Mouse (Mus musculus): Measurements from ENCODE around the gene Cradd. TPM values are rescaled to one million over a fixed set of nuclear protein-coding genes. Genes with fewer than 3 reads are reported as not detected.

The Cradd gene
- polyA plus RNA-seq, 1 experiment from 2014 or later = 12.2 TPM

DNA sequence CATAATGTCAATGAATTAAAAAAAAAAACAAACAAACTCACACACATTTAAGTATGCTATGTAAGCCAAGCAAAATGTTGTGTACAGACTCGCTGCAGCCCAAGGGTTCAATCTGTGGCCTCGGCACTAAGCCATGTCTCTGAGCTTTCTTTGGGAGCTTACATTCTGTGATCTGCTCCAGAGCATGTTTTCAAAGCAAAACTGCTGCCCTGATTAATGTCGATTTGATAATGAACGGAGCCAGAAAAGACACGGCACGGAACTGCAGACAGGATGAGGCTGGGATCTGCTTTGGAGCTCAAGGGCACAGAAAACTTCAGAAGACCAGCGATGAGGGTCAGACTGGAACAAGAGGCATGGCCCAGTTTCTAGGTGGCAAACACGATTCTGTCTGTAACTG, 126.6 kb downstream of the Cradd start:
- peaks cover 23% of the 10 kb centered on the region for H3K4me1 ChIP-seq (replicated peaks)
- H3K4me2 ChIP-seq = no peak overlapping the region
- H3K27ac ChIP-seq = no peak overlapping the region
- no peak overlapping the region for H3K4me3 ChIP-seq (replicated peaks)
- no peak overlapping the region for H3K9ac ChIP-seq (replicated peaks)
- no peaks in the 10 kb centered on the region for H3K36me3 ChIP-seq
- WGBS = 85% methylated on average over 8 of the region's 8 CpGs
- ATAC-seq (ENCODE audit: insufficient number of reproducible peaks, insufficient read depth, low FRiP score, low TSS enrichment, low read depth) = no peak
- H3K27me3 ChIP-seq = peaks cover 7% of the 10 kb centered on the region; the same call in 1 of the 2 replicates
- H3K9me3 ChIP-seq = no peaks in the 10 kb centered on the region

DNA sequence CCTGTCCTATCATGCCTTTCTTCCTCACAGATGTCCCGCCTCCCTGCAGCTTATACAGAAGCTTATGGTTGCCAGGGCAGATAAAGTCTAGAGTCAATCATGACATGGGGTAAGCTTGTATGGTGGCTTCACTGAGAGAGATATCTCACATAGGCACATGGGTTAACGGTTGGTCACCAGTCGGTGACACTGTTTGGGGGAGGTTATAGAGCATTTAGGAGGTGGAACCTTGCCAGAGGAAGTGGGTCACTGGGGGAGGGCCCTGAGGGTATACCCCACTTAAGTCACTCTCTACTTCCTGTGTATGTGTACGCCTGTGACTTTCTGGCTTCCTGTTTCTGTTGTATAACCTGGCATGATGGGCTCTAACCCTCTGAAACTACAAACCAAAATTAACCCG, 128.2 kb downstream of the Cradd start:
- peaks cover 30% of the 10 kb centered on the region for H3K4me1 ChIP-seq (replicated peaks)
- no peak overlapping the region for H3K9ac ChIP-seq (replicated peaks)
- H3K9me3 ChIP-seq = no peaks in the 10 kb centered on the region
- ATAC-seq (ENCODE audit: insufficient number of reproducible peaks, insufficient read depth, low FRiP score, low TSS enrichment, low read depth) = no peak
- no peaks in the 10 kb centered on the region for H3K36me3 ChIP-seq
- WGBS = 85% methylated on average over 5 of the region's 5 CpGs
- H3K4me2 ChIP-seq = no peak overlapping the region
- H3K27me3 ChIP-seq = peaks cover 7% of the 10 kb centered on the region; the same call in 1 of the 2 replicates
- H3K27ac ChIP-seq = no peak overlapping the region
- H3K4me3 ChIP-seq (replicated peaks) = no peak overlapping the region

DNA sequence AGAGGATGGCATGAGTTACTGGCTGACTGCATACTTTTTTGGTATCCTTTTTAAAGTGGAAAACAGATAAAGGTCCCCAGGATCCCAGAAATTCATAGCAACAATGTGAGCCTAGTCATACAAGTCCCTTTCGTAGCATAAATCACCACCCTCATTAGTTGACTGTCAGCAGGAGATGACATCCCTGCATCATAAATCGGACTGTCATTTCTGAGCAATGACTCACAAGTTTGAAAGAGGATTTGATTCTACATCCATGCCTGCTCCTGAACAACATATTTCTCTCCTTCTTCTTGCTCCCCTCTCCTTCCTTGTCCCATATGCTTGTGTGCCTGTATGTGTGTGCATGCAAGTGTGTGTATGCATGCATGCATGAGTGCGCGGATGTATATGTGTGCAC, 129.2 kb downstream of the Cradd start:
- Histone ChIP-seq H3K27me3 (peaks cover 4% of the 10 kb centered on the region; the same call in 1 of the 2 replicates), H3K4me3 (replicated peaks) (no peak overlapping the region), H3K9me3 (no peaks in the 10 kb centered on the region), H3K9ac (replicated peaks) (no peak overlapping the region), H3K27ac (no peak overlapping the region), H3K4me1 (replicated peaks) (peaks cover 26% of the 10 kb centered on the region), H3K36me3 (no peaks in the 10 kb centered on the region), H3K4me2 (no peak overlapping the region)
- 92% methylated on average over 4 of the region's 4 CpGs for WGBS
- ATAC-seq (ENCODE audit: insufficient number of reproducible peaks, insufficient read depth, low FRiP score, low TSS enrichment, low read depth) = no peak

DNA sequence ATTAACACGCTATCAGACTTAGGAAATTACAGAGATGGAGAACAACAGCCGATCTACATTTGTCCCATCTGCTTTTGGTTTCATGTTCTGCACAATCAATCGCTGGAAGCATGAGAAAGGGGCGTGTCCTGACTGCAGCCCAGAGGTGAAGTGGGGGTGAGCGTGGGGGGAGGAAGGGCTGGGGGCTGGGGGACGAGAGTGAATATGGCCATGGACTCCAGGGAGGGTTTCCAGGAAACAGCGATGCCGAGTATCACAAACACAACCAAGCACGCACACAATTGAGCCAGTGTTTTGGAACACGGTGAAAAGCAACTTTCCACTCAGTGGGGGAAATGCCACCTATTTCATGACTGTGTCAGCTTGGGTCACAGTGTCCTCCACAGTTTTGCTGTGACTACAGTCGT, 130.1 kb downstream of the Cradd start:
- Histone ChIP-seq H3K4me2 (peak overlapping the region; percentile 42), H3K9me3 (peaks cover 3% of the 10 kb centered on the region; the same call in 1 of the 2 replicates), H3K27me3 (no peaks in the 10 kb centered on the region), H3K36me3 (peaks cover under 1% of the 10 kb centered on the region; the same call in 1 of the 2 replicates), H3K27ac (no peak overlapping the region), H3K4me1 (replicated peaks) (peaks cover 24% of the 10 kb centered on the region), H3K4me3 (replicated peaks) (no peak overlapping the region), H3K9ac (replicated peaks) (no peak overlapping the region)
- WGBS = 37% methylated on average over 11 of the region's 11 CpGs
- 0 out of 2 replicates have a peak, but pooled peaks have one; percentile 31 for ATAC-seq (ENCODE audit: insufficient number of reproducible peaks, insufficient read depth, low FRiP score, low TSS enrichment, low read depth)

DNA sequence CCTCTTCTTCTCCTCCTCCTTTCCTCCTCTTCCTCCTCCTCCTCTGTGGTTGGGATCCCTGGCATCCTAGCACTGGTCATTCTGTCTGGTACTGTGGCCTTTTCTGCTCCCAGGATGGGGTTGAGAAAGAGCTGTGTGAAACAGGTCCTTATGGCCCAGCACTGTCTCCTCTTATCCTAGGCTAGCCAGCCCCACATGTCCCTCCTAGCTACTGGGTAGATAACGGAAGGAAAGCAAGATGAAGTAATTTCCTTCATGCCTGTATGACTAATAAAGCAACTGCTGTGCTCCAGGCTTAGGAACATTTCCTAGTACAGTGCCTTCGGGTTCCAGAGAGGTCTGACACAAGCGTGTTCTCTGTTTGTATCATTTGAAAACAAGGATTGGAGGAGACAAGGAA, 132.1 kb downstream of the Cradd start:
- Histone ChIP-seq H3K4me1 (replicated peaks) (peaks cover 24% of the 10 kb centered on the region), H3K36me3 (peaks cover 4% of the 10 kb centered on the region; the same call in 1 of the 2 replicates), H3K4me2 (no peak overlapping the region), H3K9me3 (peaks cover 6% of the 10 kb centered on the region; the same call in 1 of the 2 replicates), H3K27me3 (no peaks in the 10 kb centered on the region), H3K27ac (no peak overlapping the region), H3K4me3 (replicated peaks) (no peak overlapping the region), H3K9ac (replicated peaks) (no peak overlapping the region)
- ATAC-seq (ENCODE audit: insufficient number of reproducible peaks, insufficient read depth, low FRiP score, low TSS enrichment, low read depth) = no peak
- WGBS = 70% methylated on average over 3 of the region's 3 CpGs

DNA sequence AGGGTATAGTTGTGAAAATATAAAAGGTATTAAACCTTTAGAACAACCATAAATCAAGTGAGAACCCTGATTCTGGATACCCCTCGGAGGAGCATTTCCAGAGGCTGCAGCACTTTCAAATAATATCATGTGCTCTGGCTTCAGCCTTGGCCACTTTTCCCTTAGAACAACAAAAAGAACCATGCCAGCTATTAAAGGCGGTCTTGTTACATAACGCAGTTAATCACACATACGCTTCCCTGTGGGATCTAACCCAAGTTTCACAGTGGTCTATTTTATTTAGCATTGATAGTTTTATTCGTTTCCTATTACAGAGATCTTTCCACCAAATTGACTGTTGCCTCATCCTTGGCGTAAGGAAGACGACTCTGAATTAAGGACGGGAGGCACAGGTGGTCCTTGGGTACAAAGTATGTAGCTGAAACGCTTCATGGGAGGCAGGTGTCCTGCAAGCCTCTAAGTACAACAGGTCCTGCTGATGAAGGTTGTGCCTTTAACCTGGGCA, 132.7 kb downstream of the Cradd start:
- H3K9me3 ChIP-seq = peaks cover 11% of the 10 kb centered on the region; the same call in 1 of the 2 replicates
- no peak overlapping the region for H3K4me3 ChIP-seq (replicated peaks)
- no peak overlapping the region for H3K9ac ChIP-seq (replicated peaks)
- 82% methylated on average over 9 of the region's 9 CpGs for WGBS
- peaks cover 24% of the 10 kb centered on the region for H3K4me1 ChIP-seq (replicated peaks)
- no peak overlapping the region for H3K27ac ChIP-seq
- H3K4me2 ChIP-seq = no peak overlapping the region
- peaks cover 4% of the 10 kb centered on the region; the same call in 1 of the 2 replicates for H3K36me3 ChIP-seq
- ATAC-seq (ENCODE audit: insufficient number of reproducible peaks, insufficient read depth, low FRiP score, low TSS enrichment, low read depth) = no peak
- no peaks in the 10 kb centered on the region for H3K27me3 ChIP-seq

DNA sequence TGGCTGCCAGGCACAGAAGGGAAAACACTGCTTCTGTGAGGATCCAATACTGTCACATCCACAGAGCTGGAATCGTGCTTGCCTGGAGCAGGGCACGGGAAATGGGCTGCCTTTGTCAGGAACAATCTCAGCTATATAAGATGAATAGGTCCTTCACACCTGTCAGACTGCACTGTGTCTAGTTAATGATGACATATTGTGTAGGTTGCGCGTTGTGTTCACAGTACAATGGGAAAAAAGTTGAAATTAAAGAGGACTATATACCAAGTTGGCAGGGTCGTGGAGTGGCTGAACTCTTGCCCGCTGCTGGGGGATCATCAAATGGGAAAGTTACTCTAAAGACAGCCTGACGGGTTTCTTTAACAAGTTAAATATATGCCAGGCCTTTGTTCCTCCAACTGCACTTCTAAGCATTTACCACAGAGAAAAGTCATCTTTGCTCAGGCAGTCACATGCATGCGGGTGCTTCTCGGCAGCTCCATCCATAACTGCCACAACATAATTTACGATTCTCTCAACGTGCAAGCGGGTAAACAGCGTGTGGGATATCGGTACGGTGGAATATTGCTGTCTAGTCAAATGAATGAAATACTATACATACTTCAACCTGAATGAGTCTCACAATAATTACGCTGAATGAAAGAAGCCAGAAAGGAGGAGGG, 134.3 kb downstream of the Cradd start:
- 76% methylated on average over 16 of the region's 16 CpGs for whole genome bisulfite sequencing
- Histone ChIP-seq H3K9ac (replicated peaks) (no peak overlapping the region), H3K27me3 (no peaks in the 10 kb centered on the region), H3K4me2 (no peak overlapping the region), H3K36me3 (peaks cover 4% of the 10 kb centered on the region; the same call in 1 of the 2 replicates), H3K9me3 (peaks cover 11% of the 10 kb centered on the region; the same call in 1 of the 2 replicates), H3K4me3 (replicated peaks) (no peak overlapping the region), H3K4me1 (replicated peaks) (peaks cover 24% of the 10 kb centered on the region), H3K27ac (no peak overlapping the region)
- ATAC-seq (ENCODE audit: insufficient number of reproducible peaks, insufficient read depth, low FRiP score, low TSS enrichment, low read depth) = no peak

DNA sequence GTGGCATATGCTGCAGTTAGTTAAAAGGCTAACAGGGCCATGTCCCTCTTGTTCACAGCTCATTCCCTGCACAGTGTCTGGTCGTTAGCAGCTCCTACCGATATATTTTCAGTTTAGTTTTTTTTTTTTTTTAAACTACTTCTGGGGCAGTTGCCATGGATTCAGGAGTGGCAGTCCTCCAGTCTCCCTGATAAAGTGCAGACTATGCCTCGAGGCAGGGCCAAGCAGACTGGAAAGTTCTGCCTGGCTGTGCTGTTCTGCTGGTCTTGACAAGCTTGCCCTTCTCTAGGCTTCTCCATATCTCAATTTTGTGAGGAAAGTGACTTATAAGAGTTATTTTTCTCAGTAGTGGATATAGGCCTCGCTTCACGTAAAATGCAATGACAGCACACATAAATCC, 139.7 kb downstream of the Cradd start:
- Histone ChIP-seq H3K9ac (replicated peaks) (no peak overlapping the region), H3K9me3 (peaks cover 11% of the 10 kb centered on the region; the same call in 1 of the 2 replicates), H3K4me3 (replicated peaks) (no peak overlapping the region), H3K27ac (no peak overlapping the region), H3K27me3 (no peaks in the 10 kb centered on the region), H3K4me2 (no peak overlapping the region), H3K4me1 (replicated peaks) (peaks cover 6% of the 10 kb centered on the region), H3K36me3 (peaks cover 4% of the 10 kb centered on the region; the same call in 1 of the 2 replicates)
- ATAC-seq (ENCODE audit: insufficient number of reproducible peaks, insufficient read depth, low FRiP score, low TSS enrichment, low read depth) = no peak
- WGBS = 43% methylated on average over 5 of the region's 5 CpGs

DNA sequence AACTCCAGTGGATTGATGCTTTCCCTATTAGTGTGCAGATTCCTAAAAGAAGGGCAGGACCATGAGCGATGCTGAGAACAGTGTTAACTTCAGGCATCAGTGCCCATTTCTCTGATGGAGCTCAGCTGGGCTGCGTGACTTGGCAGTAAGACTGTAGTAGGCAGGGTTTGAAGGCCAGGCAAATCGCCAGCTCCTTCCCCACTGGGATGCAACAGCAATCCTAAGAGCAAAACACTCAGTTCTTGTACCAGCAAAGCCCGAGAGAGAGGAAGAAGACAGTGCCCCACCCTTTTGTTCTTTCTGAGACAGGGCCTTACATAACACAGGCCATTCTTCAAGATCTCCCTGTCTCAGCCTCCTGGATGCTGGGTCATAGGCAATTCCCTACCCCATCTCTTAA, 140.9 kb downstream of the Cradd start:
- no peak overlapping the region for H3K4me3 ChIP-seq (replicated peaks)
- H3K27ac ChIP-seq = no peak overlapping the region
- no peak overlapping the region for H3K4me2 ChIP-seq
- peaks cover 6% of the 10 kb centered on the region; the same call in 1 of the 2 replicates for H3K9me3 ChIP-seq
- WGBS = 75% methylated on average over 4 of the region's 4 CpGs
- no peaks in the 10 kb centered on the region for H3K27me3 ChIP-seq
- no peak for ATAC-seq (ENCODE audit: insufficient number of reproducible peaks, insufficient read depth, low FRiP score, low TSS enrichment, low read depth)
- H3K4me1 ChIP-seq (replicated peaks) = peaks cover 6% of the 10 kb centered on the region
- H3K36me3 ChIP-seq = no peaks in the 10 kb centered on the region
- H3K9ac ChIP-seq (replicated peaks) = no peak overlapping the region

DNA sequence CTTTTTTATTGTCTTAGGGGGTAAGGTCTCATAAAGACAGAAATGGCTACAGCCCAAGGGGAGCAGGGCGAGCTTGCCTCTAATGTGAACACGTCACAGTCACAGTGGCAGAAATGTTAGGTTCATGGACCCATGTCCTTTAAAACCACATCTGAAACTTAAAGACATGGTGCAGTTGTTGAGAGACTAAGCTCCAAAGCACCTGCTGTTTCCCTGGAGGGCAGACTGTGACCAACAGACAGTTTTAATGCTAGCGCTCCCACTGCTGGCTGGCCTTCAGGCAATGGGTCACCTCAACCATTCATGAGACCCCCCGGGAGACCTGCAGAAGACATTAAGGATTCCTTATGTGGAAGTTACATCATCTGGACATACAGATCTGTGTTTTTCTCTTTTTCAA, 141.5 kb downstream of the Cradd start:
- no peak for ATAC-seq (ENCODE audit: insufficient number of reproducible peaks, insufficient read depth, low FRiP score, low TSS enrichment, low read depth)
- Histone ChIP-seq H3K4me1 (replicated peaks) (peaks cover 9% of the 10 kb centered on the region), H3K9me3 (peaks cover 6% of the 10 kb centered on the region; the same call in 1 of the 2 replicates), H3K27me3 (no peaks in the 10 kb centered on the region), H3K4me2 (no peak overlapping the region), H3K36me3 (no peaks in the 10 kb centered on the region), H3K27ac (no peak overlapping the region), H3K9ac (replicated peaks) (no peak overlapping the region), H3K4me3 (replicated peaks) (no peak overlapping the region)
- WGBS = 82% methylated on average over 4 of the region's 4 CpGs

DNA sequence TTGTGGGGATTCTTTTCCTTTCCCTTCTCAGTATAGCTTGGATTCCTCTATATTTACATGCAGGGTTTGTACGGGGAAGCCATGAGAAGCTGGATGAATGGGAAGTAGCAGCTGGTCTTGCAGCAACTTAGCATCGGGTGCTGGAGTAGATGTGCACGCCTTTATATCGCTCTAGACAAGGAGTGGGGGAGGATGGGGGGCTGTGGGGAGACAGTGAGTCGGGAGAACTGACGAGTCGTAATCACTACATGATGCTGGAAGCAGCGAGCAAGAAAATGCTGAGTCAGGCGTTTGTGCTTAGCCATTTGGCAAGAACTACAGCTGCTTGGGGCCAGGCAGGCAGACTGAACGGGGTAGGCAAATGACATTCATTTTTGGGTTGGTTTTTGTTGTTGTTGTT, 142.4 kb downstream of the Cradd start:
- Histone ChIP-seq H3K9me3 (peaks cover 2% of the 10 kb centered on the region; the same call in 1 of the 2 replicates), H3K27ac (no peak overlapping the region), H3K4me3 (replicated peaks) (no peak overlapping the region), H3K4me2 (no peak overlapping the region), H3K27me3 (0 out of 2 replicates have a peak, but pooled peaks cover 6% of the 10 kb centered on the region), H3K9ac (replicated peaks) (no peak overlapping the region), H3K36me3 (no peaks in the 10 kb centered on the region), H3K4me1 (replicated peaks) (peaks cover 9% of the 10 kb centered on the region)
- 66% methylated on average over 10 of the region's 10 CpGs for WGBS
- no peak for ATAC-seq (ENCODE audit: insufficient number of reproducible peaks, insufficient read depth, low FRiP score, low TSS enrichment, low read depth)
